Mouse (Mus musculus) layer of hippocampus, adult 11-12 months (tissue): ENCODE measurements around the gene Gm49396.

Experiments
- DNase-seq: peaks from one replicate; pipeline ENCODE4 v3.0.0; 2022; ENCODE audit warnings: low spot score

Gene Gm49396

GRCm38 (mm10) chr7:30586455-30587020 is 23.4 kb downstream of the Gm49396 start:
- DNase-seq = no peak

GRCm38 (mm10) chr7:30587842-30588667 is 24.9 kb downstream of the Gm49396 start:
- DNase-seq = peak; percentile 47

- DNase-seq = peak; percentile 97
These were observed 25.7 kb downstream of the Gm49396 start, which contains the start of gene Kmt2b for GRCm38 (mm10) chr7:30588676-30589434. Gene Kmt2b, minus strand, starts transcription at chr7:30588726.

- DNase-seq = peak; percentile 83
These were observed 26.5 kb downstream of the Gm49396 start for GRCm38 (mm10) chr7:30589435-30590301.

- no peak for DNase-seq
These were observed 27.9 kb downstream of the Gm49396 start for GRCm38 (mm10) chr7:30590927-30591604.

- no peak for DNase-seq
These were observed 28.4 kb downstream of the Gm49396 start for GRCm38 (mm10) chr7:30591605-30591951.

- DNase-seq = no peak
These were observed 29.8 kb downstream of the Gm49396 start for GRCm38 (mm10) chr7:30592772-30593423.

GRCm38 (mm10) chr7:30593579-30594509 is 30.7 kb downstream of the Gm49396 start:
- no peak for DNase-seq

GRCm38 (mm10) chr7:30594510-30595024 is 31.4 kb downstream of the Gm49396 start:
- no peak for DNase-seq

GRCm38 (mm10) chr7:30596093-30596492 is 32.9 kb downstream of the Gm49396 start:
- DNase-seq = no peak

GRCm38 (mm10) chr7:30596811-30597210 is 33.7 kb downstream of the Gm49396 start:
- DNase-seq = no peak

GRCm38 (mm10) chr7:30598786-30599185 is 35.6 kb downstream of the Gm49396 start, which contains the start of gene Zbtb32:
Gene Zbtb32, minus strand, starts transcription at chr7:30598909.
- no peak for DNase-seq

GRCm38 (mm10) chr7:30599933-30600353 is 36.8 kb downstream of the Gm49396 start:
- DNase-seq = peak; percentile 93

GRCm38 (mm10) chr7:30600651-30601050 is 37.5 kb downstream of the Gm49396 start:
- DNase-seq = no peak

- no peak for DNase-seq
These were observed 39.4 kb downstream of the Gm49396 start for GRCm38 (mm10) chr7:30602583-30602982.

- no peak for DNase-seq
These were observed 41.3 kb downstream of the Gm49396 start for GRCm38 (mm10) chr7:30604424-30604823.

- no peak for DNase-seq
These were observed 41.8 kb downstream of the Gm49396 start for GRCm38 (mm10) chr7:30604944-30605343.

- DNase-seq = no peak
These were observed 44.7 kb downstream of the Gm49396 start for GRCm38 (mm10) chr7:30607706-30608309.

GRCm38 (mm10) chr7:30608476-30608875 is 45.3 kb downstream of the Gm49396 start:
- DNase-seq = no peak
